Mouse (Mus musculus) hindbrain, embryonic 11.5 days (tissue): ENCODE measurements around the gene Nfix. TPM values are rescaled to one million over a fixed set of nuclear protein-coding genes. Genes with fewer than 3 reads are reported as not detected.

ENCODE experiments used
- ATAC-seq: fragments of 200-750 bp; cut with Nextera tagmentation; 2 replicates; pipeline ENCODE4 v1.8.0; 2017; ENCODE audit warnings: mild to moderate bottlenecking, moderate TSS enrichment, moderate library complexity; ENCODE audit not compliant: low FRiP score
- DNase-seq: peaks from one replicate; pipeline ENCODE4 v3.0.0-alpha.2; 2015; ENCODE audit warnings: low spot score
- H3K27ac ChIP-seq: fragments of 300-500 bp; sonication (generic); 2 replicates; pipeline ENCODE4 v1.5.1; 2014; ENCODE audit warnings: mild to moderate bottlenecking, low read depth, low read length
- H3K27me3 ChIP-seq: fragments of 300-500 bp; sonication (generic); 2 replicates; pipeline ENCODE4 v1.6.1; 2014; ENCODE audit warnings: mild to moderate bottlenecking, low read length, moderate library complexity, mixed read lengths; ENCODE audit not compliant: control insufficient read depth, insufficient read depth
- H3K36me3 ChIP-seq: fragments of 300-500 bp; sonication (generic); 2 replicates; pipeline ENCODE4 v1.6.1; 2014; ENCODE audit warnings: mild to moderate bottlenecking, low read length, moderate library complexity, mixed read lengths; ENCODE audit not compliant: control insufficient read depth, insufficient read depth
- H3K4me1 ChIP-seq: fragments of 300-500 bp; sonication (generic); replicated peaks from 2 replicates; pipeline ENCODE4 v1.6.1; 2014; ENCODE audit warnings: low read length, mixed read lengths; ENCODE audit not compliant: control insufficient read depth, insufficient read depth
- H3K4me2 ChIP-seq: fragments of 300-500 bp; sonication (generic); replicated peaks from 2 replicates; pipeline ENCODE4 v1.6.1; 2014; ENCODE audit warnings: mild to moderate bottlenecking, low read depth, low read length
- H3K4me3 ChIP-seq: fragments of 300-500 bp; sonication (generic); 2 replicates; pipeline ENCODE4 v1.5.1; 2014; ENCODE audit warnings: low read depth, low read length
- H3K9ac ChIP-seq: fragments of 300-500 bp; sonication (generic); 2 replicates; pipeline ENCODE4 v1.6.1; 2014; ENCODE audit warnings: low read depth, low read length
- H3K9me3 ChIP-seq: fragments of 300-500 bp; sonication (generic); 2 replicates; pipeline ENCODE4 v1.6.1; 2016; ENCODE audit warnings: low read length; ENCODE audit not compliant: control insufficient read depth
- WGBS: fragments of 180-500 bp; shearing (Covaris S2); extraction: QIAGEN DNeasy Blood & Tissue Kit; methylation state at CpG from one replicate; pipeline ENCODE4 v1.1.7; 2014; 5-methylcytosine and 5-hydroxymethylcytosine counted together
- polyA plus RNA-seq: library from polyadenylated mRNA; unstranded; fragments of >200 nt; fragmentation: Nextera tagmentation; extraction: Ambion mirVana; gene quantifications from 2 replicates; pipeline ENCODE4 v1.2.1, GENCODE M21; 2014

Gene Nfix
- polyA plus RNA-seq, 1 experiment from 2014 or later, result 3.0 TPM

DNA sequence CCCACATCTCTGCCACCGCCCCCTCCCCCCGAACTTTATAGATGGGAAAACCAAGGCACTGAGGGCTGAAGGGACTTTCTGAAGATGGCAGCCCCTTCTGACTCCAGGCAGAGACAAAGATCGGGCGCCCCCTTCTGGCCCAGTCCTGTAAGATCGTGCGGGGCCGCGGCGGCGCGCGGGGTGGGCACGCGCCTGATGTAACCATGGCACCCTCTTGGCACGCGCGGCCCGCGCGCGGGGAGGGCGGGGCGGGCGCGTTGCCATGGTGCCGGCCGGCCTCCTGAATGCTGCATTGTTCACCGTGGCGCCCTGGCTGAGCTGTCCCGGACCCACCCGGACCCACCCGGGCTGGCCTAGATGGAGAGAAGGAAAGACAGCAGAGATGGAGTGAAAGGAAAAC is 10.8 kb upstream of the Nfix start:
- peak overlapping the region; percentile 20; the same call in 1 of the 2 replicates for H3K4me3 ChIP-seq
- ATAC-seq, result peak; percentile 90
- no peaks in the 10 kb centered on the region for H3K36me3 ChIP-seq
- H3K9me3 ChIP-seq, result no peaks in the 10 kb centered on the region
- peak; percentile 96 for DNase-seq
- 1% methylated on average over 30 of the region's 32 CpGs for WGBS
- 0 out of 2 replicates have a peak overlapping the region, but pooled peaks have one; percentile 1 for H3K27ac ChIP-seq
- H3K4me1 ChIP-seq, result peaks cover 6% of the 10 kb centered on the region; the same call in 1 of the 2 replicates
- peak overlapping the region; percentile 40; the same call in 1 of the 2 replicates for H3K9ac ChIP-seq
- H3K4me2 ChIP-seq, result peak overlapping the region; percentile 24; the same call in 1 of the 2 replicates
- peaks cover 38% of the 10 kb centered on the region for H3K27me3 ChIP-seq

DNA sequence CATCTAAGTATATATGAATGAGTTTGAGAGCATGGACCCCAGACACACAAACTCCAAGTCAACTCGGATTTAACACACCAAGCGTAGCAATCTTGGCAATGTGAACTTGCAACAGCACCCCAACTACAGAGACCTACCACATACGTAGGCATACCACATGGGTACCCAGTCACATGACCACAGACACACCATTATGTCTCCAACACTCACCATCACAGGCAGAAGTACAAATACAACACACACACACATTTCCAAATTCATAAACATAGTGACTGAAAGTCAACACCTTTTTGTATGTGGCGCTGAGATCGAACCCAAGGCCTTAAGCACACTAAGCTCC is 9.8 kb upstream of the Nfix start:
- peaks cover 45% of the 10 kb centered on the region for H3K27me3 ChIP-seq
- ATAC-seq, result no peak
- peaks cover 5% of the 10 kb centered on the region; the same call in 1 of the 2 replicates for H3K4me1 ChIP-seq
- H3K36me3 ChIP-seq, result no peaks in the 10 kb centered on the region
- H3K27ac ChIP-seq, result no peak overlapping the region
- H3K4me3 ChIP-seq, result no peak overlapping the region
- DNase-seq, result no peak
- H3K9ac ChIP-seq, result no peak overlapping the region
- no peak overlapping the region for H3K4me2 ChIP-seq
- H3K9me3 ChIP-seq, result no peaks in the 10 kb centered on the region
- WGBS, result 68% methylated on average over 5 of the region's 5 CpGs

DNA sequence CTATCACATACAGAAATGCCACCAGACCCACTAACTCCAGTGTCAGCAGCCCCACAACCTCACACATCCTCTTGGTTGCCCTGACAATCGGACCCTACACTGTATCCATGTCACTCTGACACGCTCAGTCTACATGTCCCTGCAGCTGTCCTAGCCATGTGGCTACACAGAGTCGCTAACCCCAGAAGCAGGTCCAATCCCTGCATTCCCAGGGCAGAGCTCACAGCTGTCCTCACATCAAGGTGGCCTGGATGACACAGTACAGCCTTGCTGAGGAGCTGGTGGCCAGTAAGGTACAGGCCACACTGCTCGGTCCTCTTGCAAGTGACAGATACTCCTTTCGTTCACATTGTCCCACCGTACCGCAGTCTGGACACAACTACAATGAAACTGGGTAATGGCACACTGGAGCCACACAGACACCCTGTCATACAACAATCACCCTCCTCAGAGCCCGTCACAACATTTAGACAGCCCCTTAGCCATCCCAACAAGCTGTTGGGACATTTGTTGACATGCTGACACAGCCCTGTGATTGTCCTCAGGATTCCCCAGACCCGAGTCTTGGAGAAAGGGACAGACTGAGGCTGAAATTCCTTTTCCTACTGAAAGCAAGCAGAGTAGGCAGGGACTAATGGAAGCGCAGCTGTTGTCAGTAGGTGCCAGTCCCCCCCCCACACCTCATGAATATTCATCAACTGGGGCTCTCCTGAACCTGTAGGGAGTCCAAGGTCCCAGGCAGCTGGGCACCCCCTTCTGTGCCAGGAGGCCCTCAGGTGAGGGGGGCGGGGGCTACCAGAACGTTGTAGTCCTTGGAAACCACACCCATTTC is 9.2 kb upstream of the Nfix start:
- H3K27ac ChIP-seq, result no peak overlapping the region
- peaks cover 47% of the 10 kb centered on the region for H3K27me3 ChIP-seq
- 48% methylated on average over 12 of the region's 12 CpGs for WGBS
- no peak overlapping the region for H3K4me2 ChIP-seq
- ATAC-seq, result no peak
- H3K9ac ChIP-seq, result no peak overlapping the region
- H3K9me3 ChIP-seq, result no peaks in the 10 kb centered on the region
- no peaks in the 10 kb centered on the region for H3K4me1 ChIP-seq
- no peak overlapping the region for H3K4me3 ChIP-seq
- no peak for DNase-seq
- H3K36me3 ChIP-seq, result no peaks in the 10 kb centered on the region

DNA sequence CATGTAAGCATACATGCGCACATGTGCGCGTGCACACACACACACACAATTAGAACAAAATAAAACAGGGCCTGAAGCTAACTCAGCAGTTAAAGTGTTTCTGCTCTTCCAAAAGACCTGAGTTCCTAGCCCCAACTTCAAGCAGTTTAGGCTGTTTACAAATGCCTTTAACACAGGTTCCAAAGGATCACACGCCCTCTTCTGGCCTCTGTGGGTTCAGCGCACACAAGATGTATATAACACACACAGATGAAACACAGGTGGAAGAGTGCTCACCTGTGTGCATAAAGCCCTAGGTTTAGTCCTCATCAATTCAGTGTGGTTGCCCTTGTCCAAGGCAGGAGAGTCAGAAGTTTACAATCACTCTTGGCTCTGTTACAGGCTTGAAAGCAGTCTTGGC is 5.9 kb upstream of the Nfix start:
- no peak for DNase-seq
- WGBS, result 90% methylated on average over 5 of the region's 5 CpGs
- H3K27me3 ChIP-seq, result peaks cover 61% of the 10 kb centered on the region
- H3K9me3 ChIP-seq, result no peaks in the 10 kb centered on the region
- H3K9ac ChIP-seq, result no peak overlapping the region
- no peak for ATAC-seq
- H3K4me1 ChIP-seq, result no peaks in the 10 kb centered on the region
- no peak overlapping the region for H3K4me2 ChIP-seq
- no peak overlapping the region for H3K27ac ChIP-seq
- H3K36me3 ChIP-seq, result no peaks in the 10 kb centered on the region
- no peak overlapping the region for H3K4me3 ChIP-seq

DNA sequence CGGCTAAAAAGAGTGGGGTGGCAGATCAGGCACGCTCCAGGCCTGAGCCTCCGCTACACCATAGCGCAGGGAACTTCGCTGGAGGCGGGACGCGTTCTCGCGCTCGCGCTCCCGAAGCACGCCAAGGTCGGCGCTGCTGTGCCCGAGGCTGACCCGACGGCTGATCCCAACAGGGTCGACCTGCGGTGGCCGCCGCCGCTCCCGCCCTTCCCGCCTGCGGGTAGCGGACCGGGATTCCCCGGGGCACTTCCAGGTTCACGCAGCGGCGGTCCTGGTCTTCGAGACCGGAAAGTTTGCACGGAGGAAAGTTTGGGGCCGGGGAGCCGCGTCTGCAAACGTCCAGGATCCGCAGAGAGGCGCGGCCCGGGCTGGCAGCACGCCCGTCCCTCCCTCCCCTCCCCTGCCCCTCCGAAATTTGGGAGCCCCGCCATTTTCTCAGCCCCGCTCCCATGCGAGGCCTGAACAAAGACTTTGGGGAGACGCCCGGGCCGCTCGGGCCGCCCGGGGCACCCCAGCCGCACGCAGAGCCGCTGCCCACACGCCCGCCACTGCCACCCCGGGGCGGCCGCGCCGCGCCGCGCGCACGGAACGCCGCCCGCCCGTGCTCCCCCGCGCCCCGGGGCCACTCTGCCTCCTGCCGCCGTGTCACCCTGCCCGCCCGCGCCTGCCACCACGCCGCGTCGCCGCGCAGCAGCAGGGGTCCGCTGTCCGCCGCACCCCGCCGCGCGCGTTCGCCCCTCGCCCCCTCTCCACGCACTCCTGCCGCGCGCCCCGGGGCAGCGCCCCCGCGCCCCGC is 810 bp downstream of the Nfix start:
- Histone ChIP-seq H3K27me3 (peaks cover 90% of the 10 kb centered on the region), H3K4me1 (peaks cover 8% of the 10 kb centered on the region), H3K9ac (peak overlapping the region; percentile 78), H3K4me3 (peak overlapping the region; percentile 47), H3K27ac (no peak overlapping the region), H3K36me3 (no peaks in the 10 kb centered on the region), H3K4me2 (peak overlapping the region; percentile 77), H3K9me3 (no peaks in the 10 kb centered on the region)
- 1% methylated on average over 77 of the region's 108 CpGs for WGBS
- ATAC-seq (no peak), DNase-seq (peak; percentile 62)

DNA sequence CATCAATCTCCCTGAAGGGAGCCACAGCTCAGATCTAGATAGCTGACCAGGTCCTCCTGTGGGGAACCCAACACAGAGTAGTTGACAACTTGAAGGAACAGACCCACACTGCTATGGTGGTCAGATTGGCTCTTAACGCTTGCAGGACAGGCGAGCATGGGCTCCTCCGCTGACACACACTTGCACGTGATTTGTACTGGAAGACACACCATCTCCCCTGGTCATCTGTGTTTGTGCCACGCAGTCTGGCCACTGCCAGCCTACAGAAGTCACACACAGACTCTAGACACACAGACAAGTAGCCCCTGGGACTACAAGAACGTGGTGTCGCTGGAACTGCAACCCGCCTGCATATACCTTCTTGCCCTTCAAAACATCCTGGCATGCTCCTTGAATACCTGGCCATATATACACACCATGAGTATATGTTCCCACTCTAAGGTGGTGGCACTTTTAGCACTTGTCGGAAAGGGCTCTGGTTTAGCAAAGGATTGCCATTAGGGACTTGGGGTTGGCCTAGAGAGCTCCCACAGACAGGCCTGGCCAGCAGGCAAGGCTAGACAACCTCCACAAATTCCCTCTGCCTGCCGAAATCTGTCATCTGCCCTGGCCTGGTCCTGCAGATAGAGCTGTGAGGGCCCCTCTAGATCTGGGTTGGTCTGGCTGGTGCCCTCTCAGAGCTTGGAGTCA is 1.6 kb downstream of the Nfix start:
- 32% methylated on average over 10 of the region's 10 CpGs for WGBS
- ATAC-seq, result no peak

DNA sequence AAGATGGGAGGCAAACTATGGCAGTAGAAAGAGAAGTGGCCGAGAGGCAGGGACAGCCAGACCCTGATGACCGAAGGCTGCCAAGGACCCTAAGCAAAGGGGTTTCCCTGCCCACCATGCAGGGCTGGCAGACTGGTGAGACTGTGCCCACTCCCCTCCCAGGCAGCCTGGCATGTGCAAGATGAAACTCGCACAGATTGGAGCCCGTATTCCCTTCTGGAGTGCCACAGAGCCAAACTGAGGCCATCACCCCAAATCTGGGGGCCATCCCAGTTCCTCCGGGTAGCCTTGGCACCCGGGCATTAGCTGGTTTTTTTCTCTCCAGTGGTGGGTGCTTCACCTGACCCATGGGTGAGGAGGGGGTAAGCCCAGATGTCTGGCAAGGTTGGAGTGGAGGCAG is 2.2 kb downstream of the Nfix start:
- no peak overlapping the region for H3K9ac ChIP-seq
- H3K9me3 ChIP-seq, result no peaks in the 10 kb centered on the region
- WGBS, result 78% methylated on average over 6 of the region's 6 CpGs
- no peak overlapping the region for H3K4me2 ChIP-seq
- ATAC-seq, result no peak
- no peak overlapping the region for H3K4me3 ChIP-seq
- H3K4me1 ChIP-seq, result peaks cover 8% of the 10 kb centered on the region
- H3K27me3 ChIP-seq, result peaks cover 92% of the 10 kb centered on the region
- no peak overlapping the region for H3K27ac ChIP-seq
- DNase-seq, result no peak
- no peaks in the 10 kb centered on the region for H3K36me3 ChIP-seq

More for the DNA sequence above, 1.6 kb downstream of the Nfix start:
- Histone ChIP-seq H3K4me1 (peaks cover 8% of the 10 kb centered on the region), H3K27me3 (peaks cover 92% of the 10 kb centered on the region), H3K4me3 (peak overlapping the region; percentile 47), H3K27ac (no peak overlapping the region), H3K4me2 (peak overlapping the region; percentile 77), H3K36me3 (no peaks in the 10 kb centered on the region), H3K9me3 (no peaks in the 10 kb centered on the region), H3K9ac (no peak overlapping the region; the same call in 1 of the 2 replicates)
- DNase-seq, result no peak

DNA sequence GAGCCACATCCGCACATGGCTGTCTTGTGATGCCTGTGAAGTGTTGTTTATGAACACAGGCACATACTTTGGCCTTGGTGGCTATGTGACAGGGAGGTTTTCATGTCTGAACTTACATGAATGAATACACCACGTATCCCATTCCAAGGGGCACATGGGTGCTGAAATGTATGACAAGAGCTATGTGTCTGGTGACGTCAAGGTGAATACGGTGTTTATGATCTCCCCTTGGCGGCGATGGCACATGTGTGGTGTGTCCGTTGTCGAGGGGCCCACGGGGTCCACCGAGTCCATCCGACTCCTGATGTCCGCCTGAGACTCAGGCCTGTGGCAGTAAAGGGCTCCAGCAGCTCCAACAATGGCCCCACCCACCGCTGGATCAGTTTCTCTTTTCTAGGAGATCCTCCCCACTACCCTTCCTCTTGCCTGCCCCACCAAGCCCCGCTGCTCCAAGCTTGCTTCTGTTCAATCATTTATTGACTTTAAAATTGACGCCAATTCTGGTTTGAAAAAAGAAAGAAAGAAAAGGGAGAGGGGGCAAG is 2.8 kb downstream of the Nfix start:
- no peaks in the 10 kb centered on the region for H3K36me3 ChIP-seq
- no peak for ATAC-seq
- WGBS, result 75% methylated on average over 15 of the region's 15 CpGs
- peaks cover 91% of the 10 kb centered on the region for H3K27me3 ChIP-seq
- DNase-seq, result no peak
- H3K4me1 ChIP-seq, result peaks cover 8% of the 10 kb centered on the region
- no peak overlapping the region for H3K27ac ChIP-seq
- H3K4me2 ChIP-seq, result no peak overlapping the region
- no peak overlapping the region for H3K9ac ChIP-seq
- H3K4me3 ChIP-seq, result no peak overlapping the region
- no peaks in the 10 kb centered on the region for H3K9me3 ChIP-seq
